Mouse (Mus musculus) heart, adult 2 months (tissue): ENCODE results near the gene Slc46a3.

Experiments
- CTCF ChIP-seq: fragments of 200-600 bp; IDR thresholded peaks from 2 replicates; pipeline ENCODE4 v1.8.1; 2022; ENCODE audit warnings: antibody characterized with exemption, mild to moderate bottlenecking, moderate library complexity
- EP300 ChIP-seq: fragments of 200-500 bp; IDR thresholded peaks from 2 replicates; pipeline ENCODE4 v1.6.1; 2011; ENCODE audit warnings: low read depth, low read length, control low read depth; ENCODE audit not compliant: insufficient read depth
- POLR2A ChIP-seq: fragments of 200-500 bp; IDR thresholded peaks from 2 replicates; pipeline ENCODE4 v1.6.1; 2011; ENCODE audit warnings: mild to moderate bottlenecking, low read depth, low read length, control low read depth; ENCODE audit not compliant: insufficient read depth

GRCm38 (mm10) chr5:147907851-147908250 is 13.2 kb upstream of the Slc46a3 start:
- TF ChIP-seq EP300: no peak
- TF ChIP-seq POLR2A: no peak
- no peak for TF ChIP-seq CTCF
